Mouse (Mus musculus) G1E (cell line): ENCODE data around the gene Onecut1. TPM values are rescaled to one million over a fixed set of nuclear protein-coding genes. Genes with fewer than 3 reads are reported as not detected.

Experiments used
- ATAC-seq: 2 replicates; pipeline ENCODE4 v1.8.0; 2016; ENCODE audit warnings: mild to moderate bottlenecking; ENCODE audit not compliant: insufficient number of reproducible peaks, poor library complexity, low FRiP score, severe bottlenecking; ENCODE audit errors: extremely low read depth
- DNase-seq: peaks from one replicate; pipeline ENCODE4 v3.0.0; 2012; ENCODE audit warnings: low spot score
- H3K27me3 ChIP-seq: 2 replicates; pipeline ENCODE4 v1.6.1; 2012; ENCODE audit warnings: mild to moderate bottlenecking, low read length, inconsistent platforms; ENCODE audit not compliant: insufficient read depth
- H3K36me3 ChIP-seq: replicated peaks from 2 replicates; pipeline ENCODE3; 2012; ENCODE audit warnings: mild to moderate bottlenecking, inconsistent platforms
- H3K4me1 ChIP-seq: 2 replicates; pipeline ENCODE4 v1.6.1; 2012; ENCODE audit warnings: low read depth, low read length, inconsistent platforms, mixed read lengths; ENCODE audit not compliant: insufficient read depth
- H3K4me3 ChIP-seq: 2 replicates; pipeline ENCODE4 v1.5.1; 2012; ENCODE audit warnings: low read depth, mild to moderate bottlenecking, inconsistent platforms, low read length, moderate library complexity, mixed read lengths
- H3K9me3 ChIP-seq: replicated peaks from 2 replicates; pipeline ENCODE4 v1.6.1; 2012; ENCODE audit warnings: inconsistent platforms
- CTCF ChIP-seq: IDR thresholded peaks from 2 replicates; pipeline ENCODE4 v1.5.1; 2012; ENCODE audit warnings: low read depth, low read length, inconsistent platforms, mixed read lengths
- GATA1 ChIP-seq: IDR thresholded peaks from 2 replicates; pipeline ENCODE4 v1.6.1; 2012; ENCODE audit warnings: borderline replicate concordance, low read length, inconsistent platforms, mixed read lengths
- GATA2 ChIP-seq: IDR thresholded peaks from 2 replicates; pipeline ENCODE4 v1.6.1; 2012; ENCODE audit warnings: low read depth, low read length, inconsistent platforms, borderline replicate concordance
- POLR2AphosphoS5 ChIP-seq: IDR thresholded peaks from 2 replicates; pipeline ENCODE4 v1.6.1; 2012; ENCODE audit warnings: low read depth, low read length, inconsistent platforms; ENCODE audit not compliant: insufficient replicate concordance
- TAL1 ChIP-seq: conservative IDR thresholded peaks from 2 replicates; pipeline ENCODE4 v1.6.1; 2012; ENCODE audit warnings: low read depth, low read length, inconsistent platforms, mixed read lengths
- polyA plus RNA-seq: library from polyadenylated mRNA; stranded (reverse); fragments of >175 nt; gene quantifications from 2 replicates; pipeline ENCODE4 v1.2.3, GENCODE M21; 2012
- total RNA-seq, 2 experiments: library from RNA; stranded (forward) in 1 of 2; stranded (reverse) in 1 of 2; fragments of 200-1000 nt in 1 of 2; fragments of >200 nt in 1 of 2; fragmentation: Nextera tagmentation in 1 of 2; gene quantifications; 2 replicates each; pipeline ENCODE4 v1.2.3; 2014 to 2017

Onecut1 gene
- total and polyA plus RNA-seq, 3 experiments, result 0.05 to 1.4 TPM; not detected in 1

DNA sequence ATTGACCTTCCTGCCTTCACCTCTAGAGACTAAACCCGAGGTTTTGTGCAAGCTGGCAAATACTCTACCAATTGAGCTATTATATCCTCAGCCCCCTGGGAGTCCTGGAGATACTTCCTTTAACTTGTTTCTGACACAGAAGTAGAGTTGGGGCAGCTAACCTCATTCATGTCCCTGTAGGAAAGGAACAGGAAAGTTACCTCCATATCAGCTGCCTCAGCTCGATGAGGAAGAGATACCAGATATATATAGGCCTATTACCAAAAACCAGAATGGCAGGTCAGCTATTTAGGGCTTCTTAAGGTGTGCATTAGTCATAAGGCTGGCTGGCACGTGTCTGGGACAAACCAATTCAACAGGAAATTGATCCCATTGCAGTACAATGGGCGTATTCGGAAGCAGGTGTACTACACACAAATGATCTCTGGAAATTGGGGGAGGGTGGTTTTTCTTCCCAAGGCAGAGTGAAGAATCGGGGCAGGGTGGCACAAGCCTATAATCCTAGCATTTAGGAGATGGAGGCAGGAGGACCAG, 48.6 kb downstream of the Onecut1 start:
- Histone ChIP-seq H3K4me3 (no peak overlapping the region), H3K36me3 (no peaks in the 10 kb centered on the region), H3K9me3 (0 out of 2 replicates have a peak, but pooled peaks cover 10% of the 10 kb centered on the region), H3K27me3 (no peaks in the 10 kb centered on the region), H3K4me1 (no peaks in the 10 kb centered on the region)
- TF ChIP-seq GATA2 (no peak), GATA1 (no peak), POLR2AphosphoS5 (no peak), CTCF (no peak), TAL1 (no peak)
- DNase-seq (no peak), ATAC-seq (no peak)

DNA sequence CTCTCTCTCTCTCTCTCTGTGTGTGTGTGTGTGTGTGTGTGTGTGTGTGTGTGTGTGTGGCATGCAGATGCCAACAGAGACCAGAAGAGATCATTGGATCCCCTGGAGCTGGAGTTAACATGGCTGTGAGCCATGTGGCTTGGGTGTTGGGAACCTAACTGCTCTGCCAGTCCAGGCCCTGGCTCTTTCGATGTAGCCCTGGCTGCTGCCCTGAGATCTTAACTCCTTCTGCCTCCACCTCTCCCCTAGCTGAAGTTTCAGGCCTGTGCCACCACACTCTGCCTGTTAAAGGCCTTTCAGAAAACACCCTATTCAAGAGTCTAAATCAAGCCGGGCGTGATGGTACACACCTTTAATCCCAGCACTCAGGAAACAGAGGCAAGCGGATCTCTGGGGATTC, 49.7 kb downstream of the Onecut1 start:
- peaks cover 10% of the 10 kb centered on the region; the same call in 1 of the 2 replicates for H3K9me3 ChIP-seq

GRCm38 (mm10) chr9:74911919-74912318, 50.2 kb downstream of the Onecut1 start:
- Histone ChIP-seq H3K36me3 (no peaks in the 10 kb centered on the region), H3K9me3 (peaks cover 10% of the 10 kb centered on the region; the same call in 1 of the 2 replicates), H3K27me3 (no peaks in the 10 kb centered on the region), H3K4me3 (no peak overlapping the region), H3K4me1 (no peaks in the 10 kb centered on the region)
- TF ChIP-seq GATA2 (no peak), TAL1 (no peak), GATA1 (no peak), POLR2AphosphoS5 (no peak), CTCF (no peak)
- DNase-seq, result no peak
- ATAC-seq, result no peak

More for the DNA sequence above, 49.7 kb downstream of the Onecut1 start:
- H3K27me3 ChIP-seq, result no peaks in the 10 kb centered on the region
- no peak overlapping the region for H3K4me3 ChIP-seq
- TF ChIP-seq POLR2AphosphoS5, result no peak
- TF ChIP-seq GATA2, result no peak
- TF ChIP-seq CTCF, result no peak
- no peak for TF ChIP-seq GATA1
- no peak for ATAC-seq
- H3K4me1 ChIP-seq, result no peaks in the 10 kb centered on the region
- no peak for DNase-seq
- no peaks in the 10 kb centered on the region for H3K36me3 ChIP-seq

- Histone ChIP-seq H3K4me3 (no peak overlapping the region), H3K36me3 (no peaks in the 10 kb centered on the region), H3K9me3 (peaks cover 7% of the 10 kb centered on the region; the same call in 1 of the 2 replicates), H3K4me1 (no peaks in the 10 kb centered on the region), H3K27me3 (no peaks in the 10 kb centered on the region)
- TF ChIP-seq CTCF (no peak), TAL1 (no peak), GATA2 (no peak), GATA1 (no peak), POLR2AphosphoS5 (no peak)
- no peak for DNase-seq
- no peak for ATAC-seq
Measured at GRCm38 (mm10) chr9:74912619-74913376, 51.1 kb downstream of the Onecut1 start.

- Histone ChIP-seq H3K4me1 (no peaks in the 10 kb centered on the region), H3K27me3 (no peaks in the 10 kb centered on the region), H3K9me3 (peaks cover 7% of the 10 kb centered on the region; the same call in 1 of the 2 replicates), H3K4me3 (no peak overlapping the region), H3K36me3 (no peaks in the 10 kb centered on the region)
- DNase-seq (no peak), ATAC-seq (no peak)
- TF ChIP-seq GATA1, result no peak
- TF ChIP-seq TAL1, result no peak
- TF ChIP-seq GATA2, result no peak
Measured at GRCm38 (mm10) chr9:74915611-74916010, 53.9 kb downstream of the Onecut1 start.

DNA sequence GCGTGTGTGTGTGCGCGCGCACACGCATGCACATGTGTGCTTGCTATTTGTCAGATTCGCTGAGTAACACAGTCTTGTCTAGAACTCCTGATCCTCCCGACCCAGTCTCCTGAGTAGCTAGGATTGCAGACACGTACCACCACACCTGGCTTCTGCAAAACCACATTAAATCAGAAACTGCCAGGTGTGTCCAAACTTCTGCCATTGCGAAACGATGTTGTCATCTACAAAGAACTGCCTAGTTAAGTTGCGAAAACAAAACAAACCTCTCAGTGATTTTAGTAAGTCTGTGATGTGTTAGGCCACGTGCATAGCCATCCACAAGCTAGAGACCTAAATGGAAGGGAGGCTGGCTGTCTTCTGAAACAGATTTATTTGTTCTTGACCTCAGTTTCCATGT, 58.7 kb downstream of the Onecut1 start:
- DNase-seq, result no peak

More for the DNA sequence above, 58.7 kb downstream of the Onecut1 start:
- TF ChIP-seq CTCF (no peak), POLR2AphosphoS5 (no peak), TAL1 (no peak), GATA2 (no peak), GATA1 (no peak)
- no peaks in the 10 kb centered on the region; the same call in 1 of the 2 replicates for H3K9me3 ChIP-seq
- no peaks in the 10 kb centered on the region for H3K4me1 ChIP-seq
- no peaks in the 10 kb centered on the region for H3K36me3 ChIP-seq
- H3K4me3 ChIP-seq, result no peak overlapping the region
- ATAC-seq, result no peak
- H3K27me3 ChIP-seq, result no peaks in the 10 kb centered on the region
